In genomic region chr7:127895891-127896290, GRCm38 (mm10) we compare ENCODE assay signal across 12 mouse cellular contexts. TPM values are rescaled to one million over a fixed set of nuclear protein-coding genes. Genes with fewer than 3 reads are reported as not detected.
DNase-seq lines count a peak whose midpoint lies in the region; ATAC-seq and TF ChIP-seq lines count a peak whose summit lies in the region.
"Not testable (repeated sequence)": the region's sequence is repeated elsewhere in the genome, so short reads cannot be mapped to it uniquely, and the experiment has no call there.
"Had no signal": no experiment of that assay in that cellular context is flagged by ENCODE, and none has a peak within 500 bp of the region (broad histone marks: within the 10 kb centered on the region; RNA-seq: fewer than 3 reads in every experiment).

No protein-coding gene starts in this region.

- intact Hi-C loops in left cerebral cortex, adult 2 months (cut with DNase I), result not testable (repeated sequence)

- H3K27ac ChIP-seq in bone marrow macrophage, adult 2 months (ENCODE audit: insufficient read depth, low read depth, low read length); forebrain, embryonic 11.5 days (ENCODE audit: low read depth, low read length); midbrain, embryonic 14.5 days (replicated peaks; ENCODE audit: low read depth, low read length); stomach, embryonic 16.5 days (ENCODE audit: low read length): not testable (repeated sequence)
- H3K27ac ChIP-seq in heart, embryonic 13.5 days (replicated peaks), result peak overlapping the region; percentile 66
- H3K27ac ChIP-seq in hindbrain, postnatal 0 days, result peak overlapping the region; percentile 54
- H3K27ac ChIP-seq in left cerebral cortex, adult 2 months, result peak overlapping the region; percentile 47; the same call in 1 of the 2 replicates
- H3K27ac ChIP-seq in liver, embryonic 16.5 days (ENCODE audit: low read length), result peak overlapping the region; percentile 89

- H3K4me2 ChIP-seq in forebrain, embryonic 11.5 days (ENCODE audit: low read depth, low read length, severe bottlenecking), result peak overlapping the region; percentile 24; the same call in 1 of the 2 replicates
- peak overlapping the region; percentile 87 for H3K4me2 ChIP-seq in heart, embryonic 13.5 days
- H3K4me2 ChIP-seq in hindbrain, postnatal 0 days (ENCODE audit: low read depth, low read length), result peak overlapping the region; percentile 67
- peak overlapping the region; percentile 92 for H3K4me2 ChIP-seq in liver, embryonic 16.5 days (ENCODE audit: low read depth, low read length)
- H3K4me2 ChIP-seq in midbrain, embryonic 14.5 days (ENCODE audit: low read length), result peak overlapping the region; percentile 70; the same call in 1 of the 2 replicates
- peak overlapping the region; percentile 10; the same call in 1 of the 2 replicates for H3K4me2 ChIP-seq in stomach, embryonic 16.5 days (ENCODE audit: low read depth, low read length)

- not testable (repeated sequence) for H3K36me3 ChIP-seq in forebrain, embryonic 11.5 days (ENCODE audit: control insufficient read depth, insufficient read depth, low read length); hindbrain, postnatal 0 days (ENCODE audit: insufficient read depth, low read length); liver, embryonic 16.5 days (ENCODE audit: control insufficient read depth, insufficient read depth); stomach, embryonic 16.5 days (ENCODE audit: control insufficient read depth, insufficient read depth, low read length)
- peaks cover 27% of the 10 kb centered on the region for H3K36me3 ChIP-seq in heart, embryonic 13.5 days
- peaks cover 11% of the 10 kb centered on the region; the same call in 1 of the 2 replicates for H3K36me3 ChIP-seq in midbrain, embryonic 14.5 days (ENCODE audit: control insufficient read depth, insufficient read depth, low read length)

- not testable (repeated sequence) for H3K27me3 ChIP-seq in forebrain, embryonic 11.5 days (ENCODE audit: control insufficient read depth, insufficient read depth, low read length); heart, embryonic 13.5 days (replicated peaks); hindbrain, postnatal 0 days (ENCODE audit: insufficient read depth, low read length); liver, embryonic 16.5 days (ENCODE audit: control insufficient read depth, insufficient read depth, low read depth, low read length); midbrain, embryonic 14.5 days (ENCODE audit: control insufficient read depth, insufficient read depth, low read length); stomach, embryonic 16.5 days (ENCODE audit: control insufficient read depth, insufficient read depth, low read length)

- not testable (repeated sequence) for ATAC-seq in forebrain, embryonic 11.5 days (replicated peaks; ENCODE audit: low FRiP score); heart, embryonic 13.5 days (ENCODE audit: extremely low read depth, insufficient number of reproducible peaks, low FRiP score, low TSS enrichment); liver, embryonic 16.5 days (ENCODE audit: low read depth); stomach, embryonic 16.5 days (ENCODE audit: insufficient read depth, low FRiP score)
- 0 out of 2 replicates have a peak, but pooled peaks have one; percentile 5 for ATAC-seq in hindbrain, postnatal 0 days
- ATAC-seq in midbrain, embryonic 14.5 days (ENCODE audit: low FRiP score, low TSS enrichment), result peak; percentile 24

- H3K4me3 ChIP-seq in bone marrow macrophage, adult 2 months (ENCODE audit: insufficient read depth, low read length), result peak overlapping the region; percentile 43
- H3K4me3 ChIP-seq in forebrain, embryonic 11.5 days (ENCODE audit: low read depth, low read length); stomach, embryonic 16.5 days (replicated peaks; ENCODE audit: low read length): not testable (repeated sequence)
- peak overlapping the region; percentile 71 for H3K4me3 ChIP-seq in heart, embryonic 13.5 days
- peak overlapping the region; percentile 57 for H3K4me3 ChIP-seq in hindbrain, postnatal 0 days (ENCODE audit: low read length)
- H3K4me3 ChIP-seq in left cerebral cortex, adult 2 months, result peak overlapping the region; percentile 68
- H3K4me3 ChIP-seq in liver, embryonic 16.5 days (ENCODE audit: low read depth, low read length), result peak overlapping the region; percentile 76
- H3K4me3 ChIP-seq in midbrain, embryonic 14.5 days (replicated peaks; ENCODE audit: low read depth, low read length), result peak overlapping the region; percentile 41

- H3K4me1 ChIP-seq in bone marrow macrophage, adult 2 months (ENCODE audit: control insufficient read depth, insufficient read depth, low read length), result peaks cover 15% of the 10 kb centered on the region
- H3K4me1 ChIP-seq in forebrain, embryonic 11.5 days (replicated peaks; ENCODE audit: control insufficient read depth, insufficient read depth, low read length); hindbrain, postnatal 0 days (ENCODE audit: insufficient read depth, low read length); midbrain, embryonic 14.5 days (ENCODE audit: control insufficient read depth, insufficient read depth, low read length); stomach, embryonic 16.5 days (ENCODE audit: control insufficient read depth, insufficient read depth, low read length): not testable (repeated sequence)
- peaks cover 27% of the 10 kb centered on the region for H3K4me1 ChIP-seq in heart, embryonic 13.5 days
- H3K4me1 ChIP-seq in liver, embryonic 16.5 days (ENCODE audit: control insufficient read depth, low read depth, low read length), result peaks cover 49% of the 10 kb centered on the region

- 66% methylated on average over 7 of the region's 7 CpGs for WGBS in forebrain, embryonic 11.5 days
- 64% methylated on average over 7 of the region's 7 CpGs for WGBS in heart, embryonic 13.5 days
- 63% methylated on average over 7 of the region's 7 CpGs for WGBS in hindbrain, postnatal 0 days
- 52% methylated on average over 7 of the region's 7 CpGs for WGBS in liver, embryonic 16.5 days (ENCODE audit: insufficient replicate concordance)
- 68% methylated on average over 7 of the region's 7 CpGs for WGBS in midbrain, embryonic 14.5 days
- WGBS in stomach, embryonic 16.5 days, result 63% methylated on average over 7 of the region's 7 CpGs

- TF ChIP-seq POLR2A in bone marrow macrophage, adult 2 months (IDR thresholded peaks at IDR 0.05; ENCODE audit: borderline replicate concordance, low read depth, low read length), result not testable (repeated sequence)

- not testable (repeated sequence) for H3K9ac ChIP-seq in forebrain, embryonic 11.5 days (ENCODE audit: low read length); heart, embryonic 13.5 days; hindbrain, postnatal 0 days (replicated peaks; ENCODE audit: low read length); liver, embryonic 16.5 days (ENCODE audit: low read depth, low read length); midbrain, embryonic 14.5 days (replicated peaks; ENCODE audit: low read length); stomach, embryonic 16.5 days (ENCODE audit: low read length)

- not testable (repeated sequence) for TF ChIP-seq CTCF in bone marrow macrophage, adult 2 months (IDR thresholded peaks at IDR 0.05; ENCODE audit: low read depth, low read length); hindbrain, postnatal 0 days (IDR thresholded peaks at IDR 0.05; ENCODE audit: low read depth); left cerebral cortex, adult 2 months (IDR thresholded peaks at IDR 0.05)

- DNase-seq in forebrain, embryonic 11.5 days (ENCODE audit: low spot score); hindbrain, postnatal 0 days (ENCODE audit: low spot score); left cerebral cortex, adult 2 months (ENCODE audit: extremely low spot score in 1 of 2, low spot score in 2 of 2); midbrain, embryonic 14.5 days: not testable (repeated sequence)

- not testable (repeated sequence) for H3K9me3 ChIP-seq in forebrain, embryonic 11.5 days (ENCODE audit: control insufficient read depth, low read length); heart, embryonic 13.5 days; hindbrain, postnatal 0 days (ENCODE audit: low read length); liver, embryonic 16.5 days (replicated peaks; ENCODE audit: control insufficient read depth, low read length); midbrain, embryonic 14.5 days (ENCODE audit: control insufficient read depth, low read length); stomach, embryonic 16.5 days (replicated peaks; ENCODE audit: control insufficient read depth, low read length)

RNA-seq across cellular contexts. Expression of gene Vkorc1, which starts 0.5 kb away (rescaled TPM):
- 93.3 and 116 TPM in 2 replicates for polyA plus RNA-seq in bone marrow macrophage, adult 2 months (2012; ENCODE audit: insufficient read depth, insufficient read length, missing spikeins)
- polyA plus RNA-seq in forebrain, embryonic 11.5 days (2014; fragmentation: Nextera tagmentation; extraction: Ambion mirVana), result 47.8 and 48.9 TPM in 2 replicates
- polyA plus RNA-seq in heart, embryonic 13.5 days (2015; fragmentation: Nextera tagmentation; extraction: Ambion mirVana), result 109 and 120 TPM in 2 replicates
- total RNA-seq in hindbrain, postnatal 0 days (2014; rRNA removed), result 37.2 and 43.0 TPM in 2 replicates
- 72.6 and 79.8 TPM in 2 replicates for polyA plus RNA-seq in hindbrain, postnatal 0 days (2015; fragmentation: Nextera tagmentation; extraction: Ambion mirVana)
- total RNA-seq in left cerebral cortex, adult 2 months (2021), result 10 to 100 TPM; 22.0 to 23.4 TPM
- 140 and 149 TPM in 2 replicates for polyA plus RNA-seq in liver, embryonic 16.5 days (2015; fragmentation: Nextera tagmentation; extraction: Ambion mirVana)
- 53.2 and 64.0 TPM in 2 replicates for polyA plus RNA-seq in midbrain, embryonic 14.5 days (2014; fragmentation: Nextera tagmentation; extraction: Ambion mirVana)
- polyA plus RNA-seq in stomach, embryonic 16.5 days (2015; fragmentation: Nextera tagmentation; extraction: Ambion mirVana), result 179 and 184 TPM in 2 replicates

RNA-seq across cellular contexts. Expression of gene Gm21974, which starts 0.6 kb away (rescaled TPM):
- not detected in 2 replicates for polyA plus RNA-seq in bone marrow macrophage, adult 2 months (2012; ENCODE audit: insufficient read depth, insufficient read length, missing spikeins)
- not detected in 2 replicates for polyA plus RNA-seq in forebrain, embryonic 11.5 days (2014; fragmentation: Nextera tagmentation; extraction: Ambion mirVana)
- not detected in 2 replicates for polyA plus RNA-seq in heart, embryonic 13.5 days (2015; fragmentation: Nextera tagmentation; extraction: Ambion mirVana)
- total RNA-seq in hindbrain, postnatal 0 days (2014; rRNA removed), result not detected in 2 replicates
- not detected in 2 replicates for polyA plus RNA-seq in hindbrain, postnatal 0 days (2015; fragmentation: Nextera tagmentation; extraction: Ambion mirVana)
- total RNA-seq in left cerebral cortex, adult 2 months (2021), result not detected
- not detected in 2 replicates for polyA plus RNA-seq in liver, embryonic 16.5 days (2015; fragmentation: Nextera tagmentation; extraction: Ambion mirVana)
- not detected in 2 replicates for polyA plus RNA-seq in midbrain, embryonic 14.5 days (2014; fragmentation: Nextera tagmentation; extraction: Ambion mirVana)
- polyA plus RNA-seq in stomach, embryonic 16.5 days (2015; fragmentation: Nextera tagmentation; extraction: Ambion mirVana), result not detected in 2 replicates
- total RNA-seq: adrenal gland, postnatal 4 days; layer of hippocampus, adult 8-10 months; left cerebral cortex, postnatal 14 days had no signal
- polyA plus RNA-seq: cerebellum, adult 2 months had no signal

RNA-seq across cellular contexts. Expression of gene Prss53, which starts 5.1 kb away (rescaled TPM):
- polyA plus RNA-seq in bone marrow macrophage, adult 2 months (2012; ENCODE audit: insufficient read depth, insufficient read length, missing spikeins), result 0.86 and 1.0 TPM in 2 replicates
- 0.56 and 0.91 TPM in 2 replicates for polyA plus RNA-seq in forebrain, embryonic 11.5 days (2014; fragmentation: Nextera tagmentation; extraction: Ambion mirVana)
- polyA plus RNA-seq in heart, embryonic 13.5 days (2015; fragmentation: Nextera tagmentation; extraction: Ambion mirVana), result 1.4 and 1.5 TPM in 2 replicates
- 0.72 and 1.8 TPM in 2 replicates for total RNA-seq in hindbrain, postnatal 0 days (2014; rRNA removed)
- 1.0 and 1.3 TPM in 2 replicates for polyA plus RNA-seq in hindbrain, postnatal 0 days (2015; fragmentation: Nextera tagmentation; extraction: Ambion mirVana)
- 1 to 10 TPM; 2.1 to 2.8 TPM for total RNA-seq in left cerebral cortex, adult 2 months (2021)
- polyA plus RNA-seq in liver, embryonic 16.5 days (2015; fragmentation: Nextera tagmentation; extraction: Ambion mirVana), result 0.28 and 0.41 TPM in 2 replicates
- 0.80 and 1.1 TPM in 2 replicates for polyA plus RNA-seq in midbrain, embryonic 14.5 days (2014; fragmentation: Nextera tagmentation; extraction: Ambion mirVana)
- 1.7 and 1.8 TPM in 2 replicates for polyA plus RNA-seq in stomach, embryonic 16.5 days (2015; fragmentation: Nextera tagmentation; extraction: Ambion mirVana)

RNA-seq across cellular contexts. Expression of gene Bckdk, which starts 8.0 kb away (rescaled TPM):
- 50.9 and 73.8 TPM in 2 replicates for polyA plus RNA-seq in bone marrow macrophage, adult 2 months (2012; ENCODE audit: insufficient read depth, insufficient read length, missing spikeins)
- polyA plus RNA-seq in forebrain, embryonic 11.5 days (2014; fragmentation: Nextera tagmentation; extraction: Ambion mirVana), result 102 and 139 TPM in 2 replicates
- polyA plus RNA-seq in heart, embryonic 13.5 days (2015; fragmentation: Nextera tagmentation; extraction: Ambion mirVana), result 145 and 150 TPM in 2 replicates
- total RNA-seq in hindbrain, postnatal 0 days (2014; rRNA removed), result 44.3 and 55.0 TPM in 2 replicates
- polyA plus RNA-seq in hindbrain, postnatal 0 days (2015; fragmentation: Nextera tagmentation; extraction: Ambion mirVana), result 61.5 and 63.5 TPM in 2 replicates
- total RNA-seq in left cerebral cortex, adult 2 months (2021), result 10 to 100 TPM; 38.5 to 39.9 TPM
- polyA plus RNA-seq in liver, embryonic 16.5 days (2015; fragmentation: Nextera tagmentation; extraction: Ambion mirVana), result 45.9 and 51.1 TPM in 2 replicates
- 66.1 and 77.3 TPM in 2 replicates for polyA plus RNA-seq in midbrain, embryonic 14.5 days (2014; fragmentation: Nextera tagmentation; extraction: Ambion mirVana)
- 134 and 148 TPM in 2 replicates for polyA plus RNA-seq in stomach, embryonic 16.5 days (2015; fragmentation: Nextera tagmentation; extraction: Ambion mirVana)

RNA-seq across cellular contexts. Expression of gene Kat8, which starts 16.4 kb away (rescaled TPM):
- polyA plus RNA-seq in bone marrow macrophage, adult 2 months (2012; ENCODE audit: insufficient read depth, insufficient read length, missing spikeins), result 23.7 and 29.1 TPM in 2 replicates
- polyA plus RNA-seq in forebrain, embryonic 11.5 days (2014; fragmentation: Nextera tagmentation; extraction: Ambion mirVana), result 55.9 and 58.3 TPM in 2 replicates
- polyA plus RNA-seq in heart, embryonic 13.5 days (2015; fragmentation: Nextera tagmentation; extraction: Ambion mirVana), result 25.1 and 27.0 TPM in 2 replicates
- total RNA-seq in hindbrain, postnatal 0 days (2014; rRNA removed), result 24.9 and 33.5 TPM in 2 replicates
- 30.1 and 33.9 TPM in 2 replicates for polyA plus RNA-seq in hindbrain, postnatal 0 days (2015; fragmentation: Nextera tagmentation; extraction: Ambion mirVana)
- 10 to 100 TPM; 34.7 to 35.4 TPM for total RNA-seq in left cerebral cortex, adult 2 months (2021)
- 12.9 and 13.3 TPM in 2 replicates for polyA plus RNA-seq in liver, embryonic 16.5 days (2015; fragmentation: Nextera tagmentation; extraction: Ambion mirVana)
- 44.1 and 51.2 TPM in 2 replicates for polyA plus RNA-seq in midbrain, embryonic 14.5 days (2014; fragmentation: Nextera tagmentation; extraction: Ambion mirVana)
- 27.6 and 29.2 TPM in 2 replicates for polyA plus RNA-seq in stomach, embryonic 16.5 days (2015; fragmentation: Nextera tagmentation; extraction: Ambion mirVana)

Comparison
In these comparisons a context has a peak if more than half of its experiments do, and no peak if none do; other contexts are left out.
1. H3K4me2 ChIP-seq: peak in every context shown above with its lines; median percentile 92 in liver, embryonic 16.5 days; 87 in heart, embryonic 13.5 days; 70 in midbrain, embryonic 14.5 days; 67 in hindbrain, postnatal 0 days; 24 in forebrain, embryonic 11.5 days; 10 in stomach, embryonic 16.5 days.